Mouse (Mus musculus) natural killer cell, adult 2 months (primary cell): ENCODE measurements around the gene Lrrc8c.
"Not testable (repeated sequence)": the region's sequence is repeated elsewhere in the genome, so short reads cannot be mapped to it uniquely, and the experiment has no call there.

ENCODE experiments used
- DNase-seq, 2 experiments: peaks; one replicate each; pipeline ENCODE4 v3.0.0; 2022; ENCODE audit warnings: low spot score in 2 of 2

Gene Lrrc8c

GRCm38 (mm10) chr5:105636484-105637191 is 117.5 kb downstream of the Lrrc8c start:
- DNase-seq = peak; percentile 63 to 67

GRCm38 (mm10) chr5:105638266-105638665 is 119.1 kb downstream of the Lrrc8c start:
- not testable (repeated sequence) for DNase-seq

- no peak for DNase-seq
Observed at GRCm38 (mm10) chr5:105638916-105639315, 119.7 kb downstream of the Lrrc8c start.

GRCm38 (mm10) chr5:105639363-105639762 is 120.2 kb downstream of the Lrrc8c start:
- no peak for DNase-seq

GRCm38 (mm10) chr5:105642517-105642916 is 123.3 kb downstream of the Lrrc8c start:
- peak; percentile 76 to 81 for DNase-seq

- no peak for DNase-seq
Observed at GRCm38 (mm10) chr5:105643276-105643675, 124.1 kb downstream of the Lrrc8c start.

- no peak for DNase-seq
Observed at GRCm38 (mm10) chr5:105644195-105644594, 125.0 kb downstream of the Lrrc8c start.

- no peak for DNase-seq
Observed at GRCm38 (mm10) chr5:105647094-105647493, 127.9 kb downstream of the Lrrc8c start.

- DNase-seq = peak; percentile 75 to 82
Observed at GRCm38 (mm10) chr5:105648648-105649287, 129.6 kb downstream of the Lrrc8c start.

- DNase-seq = peak; percentile 82
Observed at GRCm38 (mm10) chr5:105649514-105650001, 130.4 kb downstream of the Lrrc8c start.

GRCm38 (mm10) chr5:105650728-105651479 is 131.7 kb downstream of the Lrrc8c start:
- DNase-seq = peak; percentile 58 to 59

GRCm38 (mm10) chr5:105651561-105651991 is 132.4 kb downstream of the Lrrc8c start:
- DNase-seq = peak; percentile 56 to 62

GRCm38 (mm10) chr5:105654237-105655063 is 135.3 kb downstream of the Lrrc8c start:
- DNase-seq = peak; percentile 72 to 82

GRCm38 (mm10) chr5:105655100-105655734 is 136.0 kb downstream of the Lrrc8c start:
- DNase-seq = no peak

GRCm38 (mm10) chr5:105661894-105662293 is 142.7 kb downstream of the Lrrc8c start:
- DNase-seq = peak in 1 of 2 experiments; percentile 64
